Comparison of ENCODE assay signal across 9 mouse cellular contexts in genomic region chr19:23401469-23402135, GRCm38 (mm10). TPM values are rescaled to one million over a fixed set of nuclear protein-coding genes. Genes with fewer than 3 reads are reported as not detected.
DNase-seq lines count a peak whose midpoint lies in the region; ATAC-seq lines count a peak whose summit lies in the region.
"Had no signal": no experiment of that assay in that cellular context is flagged by ENCODE, and none has a peak within 500 bp of the region (broad histone marks: within the 10 kb centered on the region; RNA-seq: fewer than 3 reads in every experiment).

No protein-coding gene starts in this region.

- H3K4me2 ChIP-seq in intestine, embryonic 14.5 days (ENCODE audit: low read length): no peak overlapping the region
- no peak overlapping the region for H3K4me2 ChIP-seq in liver, embryonic 11.5 days

- H3K27me3 ChIP-seq in intestine, embryonic 14.5 days (replicated peaks; ENCODE audit: control insufficient read depth, insufficient read depth, low read length): no peaks in the 10 kb centered on the region
- H3K27me3 ChIP-seq in liver, embryonic 11.5 days (replicated peaks; ENCODE audit: control insufficient read depth, insufficient read depth, low read length): no peaks in the 10 kb centered on the region

- H3K4me1 ChIP-seq in intestine, embryonic 14.5 days (replicated peaks; ENCODE audit: control insufficient read depth, insufficient read depth, low read length): peaks cover 10% of the 10 kb centered on the region
- H3K4me1 ChIP-seq in liver, embryonic 11.5 days (replicated peaks; ENCODE audit: control insufficient read depth, insufficient read depth, low read length): no peaks in the 10 kb centered on the region

- peak; percentile 50; the same call in 1 of the 2 replicates for ATAC-seq in intestine, embryonic 14.5 days (replicated peaks; ENCODE audit: low FRiP score, low TSS enrichment, low read depth)
- ATAC-seq in liver, embryonic 11.5 days (replicated peaks; ENCODE audit: low FRiP score): no peak

- WGBS in intestine, embryonic 14.5 days: 18% methylated on average over 12 of the region's 12 CpGs
- 63% methylated on average over 12 of the region's 12 CpGs for WGBS in liver, embryonic 11.5 days

- DNase-seq in layer of hippocampus, adult 11-12 months (ENCODE audit: low spot score): peak; percentile 9
- no peak for DNase-seq in layer of hippocampus, postnatal 25 days (ENCODE audit: extremely low spot score in 1 of 2, low spot score in 1 of 2)
- peak; percentile 49 for DNase-seq in embryo, embryonic 11 days
- no peak for DNase-seq in intestine, embryonic 14.5 days (ENCODE audit: low spot score)
- DNase-seq in retina, postnatal 1 day: peak; percentile 86
- no peak for DNase-seq in spleen, postnatal 14 days (ENCODE audit: low spot score in 2 of 2)
- DNase-seq in thymus, postnatal 0 days (ENCODE audit: low spot score): no peak
- DNase-seq in liver, embryonic 11.5 days (ENCODE audit: low spot score): no peak
- DNase-seq: cerebellum, adult 11 months had no signal

- H3K9ac ChIP-seq in intestine, embryonic 14.5 days (ENCODE audit: low read length): no peak overlapping the region
- H3K9ac ChIP-seq in liver, embryonic 11.5 days (ENCODE audit: low read depth, low read length): no peak overlapping the region

- H3K9me3 ChIP-seq in intestine, embryonic 14.5 days (ENCODE audit: control insufficient read depth, low read length): no peaks in the 10 kb centered on the region
- no peaks in the 10 kb centered on the region for H3K9me3 ChIP-seq in liver, embryonic 11.5 days (ENCODE audit: control insufficient read depth, low read length)

- peak overlapping the region; percentile 71 for H3K27ac ChIP-seq in intestine, embryonic 14.5 days (ENCODE audit: low read depth)
- no peak overlapping the region for H3K27ac ChIP-seq in liver, embryonic 11.5 days (ENCODE audit: low read depth, low read length)

- H3K36me3 ChIP-seq in intestine, embryonic 14.5 days (ENCODE audit: control insufficient read depth, insufficient read depth, low read length): no peaks in the 10 kb centered on the region
- H3K36me3 ChIP-seq in liver, embryonic 11.5 days (ENCODE audit: control insufficient read depth, insufficient read depth, low read length): no peaks in the 10 kb centered on the region

- no peak overlapping the region for H3K4me3 ChIP-seq in intestine, embryonic 14.5 days (ENCODE audit: low read depth, low read length)
- no peak overlapping the region for H3K4me3 ChIP-seq in liver, embryonic 11.5 days (ENCODE audit: low read depth, low read length)

RNA-seq across cellular contexts. Expression of gene Mamdc2, which starts 46.6 kb away (rescaled TPM):
- total RNA-seq in layer of hippocampus, postnatal 25 days (2021): 1 to 10 TPM in 1 of 2 experiments, under 1 TPM in 1; 0.89 to 1.1 TPM
- 2.7 and 3.6 TPM in 2 replicates for polyA plus RNA-seq in intestine, embryonic 14.5 days (2014; fragmentation: Nextera tagmentation; extraction: Ambion mirVana)
- 0.07 and 0.17 TPM in 2 replicates for polyA plus RNA-seq in thymus, postnatal 0 days (2015; fragmentation: Nextera tagmentation; extraction: Ambion mirVana)
- polyA plus RNA-seq in liver, embryonic 11.5 days (2014; fragmentation: Nextera tagmentation; extraction: Ambion mirVana): 0.29 and 0.58 TPM in 2 replicates

Comparison
In these comparisons a context has a peak if more than half of its experiments do, and no peak if none do; other contexts are left out.
1. DNase-seq: peak in layer of hippocampus, adult 11-12 months (single experiment), embryo, embryonic 11 days (single experiment) and retina, postnatal 1 day (single experiment); none in layer of hippocampus, postnatal 25 days (0 of 2), intestine, embryonic 14.5 days (single experiment), spleen, postnatal 14 days (0 of 2), thymus, postnatal 0 days (single experiment) and liver, embryonic 11.5 days (single experiment).